Mouse (Mus musculus) spleen, adult 18-20 months (tissue): ENCODE data around the gene Shank1.

Source experiments
- DNase-seq, 2 experiments: peaks; one replicate each; pipeline ENCODE4 v3.0.0; 2022; ENCODE audit warnings: mixed read lengths in 2 of 2

Shank1 gene

GRCm38 (mm10) chr7:44373889-44374652 lies 64.0 kb downstream of the Shank1 start:
- DNase-seq: peak; percentile 59 to 72

GRCm38 (mm10) chr7:44374756-44375155 lies 64.7 kb downstream of the Shank1 start:
- DNase-seq: no peak

GRCm38 (mm10) chr7:44375207-44375606 lies 65.2 kb downstream of the Shank1 start:
- DNase-seq: no peak

- DNase-seq: no peak
These were observed 65.7 kb downstream of the Shank1 start for GRCm38 (mm10) chr7:44375793-44376192.

- no peak for DNase-seq
These were observed 68.2 kb downstream of the Shank1 start for GRCm38 (mm10) chr7:44378290-44378689.

GRCm38 (mm10) chr7:44382541-44382940 lies 72.5 kb downstream of the Shank1 start:
- DNase-seq: no peak

GRCm38 (mm10) chr7:44383980-44384715 lies 74.1 kb downstream of the Shank1 start, which contains the start of gene Syt3:
Gene Syt3 (plus strand): TSS chr7:44384102.
- peak in 1 of 2 experiments; percentile 53 for DNase-seq

- DNase-seq: no peak
These were observed 74.6 kb downstream of the Shank1 start for GRCm38 (mm10) chr7:44384716-44385059.

- DNase-seq: no peak
These were observed 75.7 kb downstream of the Shank1 start, which contains the start of gene 1700008O03Rik for GRCm38 (mm10) chr7:44385720-44386119. Gene 1700008O03Rik (minus strand): TSS chr7:44385820.

GRCm38 (mm10) chr7:44391831-44392230 lies 81.8 kb downstream of the Shank1 start:
- DNase-seq: no peak

GRCm38 (mm10) chr7:44392341-44392740 lies 82.3 kb downstream of the Shank1 start:
- no peak for DNase-seq

- no peak for DNase-seq
These were observed 83.2 kb downstream of the Shank1 start for GRCm38 (mm10) chr7:44393284-44393683.

GRCm38 (mm10) chr7:44398570-44398969 lies 88.5 kb downstream of the Shank1 start:
- DNase-seq: peak; percentile 43 to 60

GRCm38 (mm10) chr7:44401673-44402072 lies 91.6 kb downstream of the Shank1 start:
- no peak for DNase-seq

- DNase-seq: peak; percentile 61 to 64
These were observed 95.4 kb downstream of the Shank1 start for GRCm38 (mm10) chr7:44405346-44406014.

- DNase-seq: no peak
These were observed 95.9 kb downstream of the Shank1 start for GRCm38 (mm10) chr7:44406015-44406355.
